Mouse (Mus musculus) limb, embryonic 15.5 days (tissue): ENCODE measurements around the gene Cd79a. TPM values are rescaled to one million over a fixed set of nuclear protein-coding genes. Genes with fewer than 3 reads are reported as not detected.

Source experiments
- ATAC-seq: fragments of 200-750 bp; cut with Nextera tagmentation; 2 replicates; pipeline ENCODE4 v1.8.0; 2017; ENCODE audit warnings: low read depth, moderate TSS enrichment; ENCODE audit not compliant: insufficient number of reproducible peaks, low FRiP score, low TSS enrichment
- H3K27ac ChIP-seq: fragments of 300-500 bp; sonication (generic); 2 replicates; pipeline ENCODE4 v1.5.1; 2015; ENCODE audit warnings: moderate library complexity, mild to moderate bottlenecking, inconsistent platforms
- H3K27me3 ChIP-seq: fragments of 300-500 bp; sonication (generic); 2 replicates; pipeline ENCODE4 v1.6.1; 2015; ENCODE audit warnings: inconsistent platforms
- H3K36me3 ChIP-seq: fragments of 300-500 bp; sonication (generic); 2 replicates; pipeline ENCODE4 v1.6.1; 2015; ENCODE audit warnings: inconsistent platforms
- H3K4me1 ChIP-seq: fragments of 300-500 bp; sonication (generic); 2 replicates; pipeline ENCODE4 v1.6.1; 2015; ENCODE audit warnings: inconsistent platforms
- H3K4me2 ChIP-seq: fragments of 300-500 bp; sonication (generic); 2 replicates; pipeline ENCODE4 v1.6.1; 2015; ENCODE audit warnings: mild to moderate bottlenecking, inconsistent platforms
- H3K4me3 ChIP-seq: fragments of 300-500 bp; sonication (generic); 2 replicates; pipeline ENCODE4 v1.5.1; 2015; ENCODE audit warnings: mild to moderate bottlenecking, inconsistent platforms
- H3K9ac ChIP-seq: fragments of 300-500 bp; sonication (generic); 2 replicates; pipeline ENCODE4 v1.6.1; 2015; ENCODE audit warnings: inconsistent platforms
- H3K9me3 ChIP-seq: fragments of 300-500 bp; sonication (generic); 2 replicates; pipeline ENCODE4 v1.6.1; 2016; ENCODE audit warnings: inconsistent platforms
- WGBS: fragments of 180-500 bp; shearing (Covaris S2); methylation state at CpG from one replicate; pipeline ENCODE4 v1.1.7; 2015; 5-methylcytosine and 5-hydroxymethylcytosine counted together
- polyA plus RNA-seq: library from polyadenylated mRNA; unstranded; fragments of >200 nt; fragmentation: Nextera tagmentation; extraction: Ambion mirVana; gene quantifications from 2 replicates; pipeline ENCODE4 v1.2.1, GENCODE M21; 2015

Gene Cd79a
- polyA plus RNA-seq, 1 experiment from 2014 or later: 0.72 TPM

DNA sequence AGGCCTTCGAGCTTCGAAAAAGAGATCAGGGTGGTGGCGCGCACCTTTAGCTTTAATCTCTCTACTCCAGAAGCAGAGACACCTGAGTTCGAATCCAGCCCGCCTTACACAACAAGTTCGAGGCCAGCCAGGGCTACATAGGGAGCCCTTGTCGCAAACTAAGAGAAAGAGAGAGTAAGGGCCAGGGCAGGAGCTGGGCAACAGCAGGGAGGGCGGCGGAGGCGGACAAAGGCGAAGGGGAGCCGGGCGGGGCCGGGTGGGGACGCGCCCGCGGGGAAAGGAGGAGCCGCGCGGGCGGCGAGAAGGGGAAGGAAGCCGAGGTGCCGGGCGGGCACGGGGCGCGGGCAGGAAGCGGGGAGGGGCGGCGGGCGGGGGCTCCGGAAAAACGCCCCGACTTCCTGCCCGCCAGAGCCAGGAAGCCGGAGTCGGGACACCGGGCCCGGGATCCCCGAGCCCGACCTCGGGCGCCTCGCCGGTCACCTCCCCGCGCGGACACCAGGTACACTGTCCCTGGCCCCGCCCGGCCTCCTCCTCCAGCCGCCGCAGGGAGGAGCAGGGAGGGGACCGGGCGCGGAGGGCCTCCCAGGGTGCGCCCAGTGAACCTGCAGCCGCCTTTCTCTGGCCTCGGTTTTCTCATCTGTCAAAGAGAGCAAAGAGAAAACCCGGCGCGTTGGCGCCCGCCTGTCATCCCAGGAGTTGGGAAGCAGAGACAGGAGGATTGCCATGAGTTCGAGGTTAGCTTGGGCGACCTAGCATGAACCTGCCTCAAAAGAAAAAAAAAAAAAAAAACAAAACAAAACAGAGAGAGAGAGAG, 5.7 kb downstream of the Cd79a start, which contains the start of gene Arhgef1:
Arhgef1 (plus strand) TSS at position 283 of the 814 bp plus-strand sequence.
- 9% methylated on average over 37 of the region's 68 CpGs for WGBS
- no peak for ATAC-seq

DNA sequence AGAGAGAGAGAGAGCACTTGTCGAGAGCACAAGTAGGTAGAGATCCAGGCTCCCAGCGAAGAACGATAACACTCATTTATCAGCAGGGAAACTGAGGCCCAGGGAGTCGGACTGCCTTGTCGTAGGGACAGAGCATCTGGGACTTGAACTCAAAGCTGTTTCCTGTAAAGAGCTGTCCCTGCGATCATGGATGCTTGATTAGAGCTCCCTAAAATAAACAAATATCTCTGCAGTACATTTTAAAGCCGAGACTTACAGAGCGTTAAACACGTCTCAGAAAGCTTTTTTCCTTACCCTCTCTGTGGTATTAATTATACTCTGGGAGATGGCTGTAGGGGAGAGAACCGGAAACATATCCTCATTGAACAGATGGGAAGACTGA, 6.3 kb downstream of the Cd79a start:
- H3K4me2 ChIP-seq: peak overlapping the region; percentile 67
- peaks cover 5% of the 10 kb centered on the region; the same call in 1 of the 2 replicates for H3K36me3 ChIP-seq
- H3K27me3 ChIP-seq: no peaks in the 10 kb centered on the region
- peak overlapping the region; percentile 91 for H3K27ac ChIP-seq
- no peaks in the 10 kb centered on the region for H3K9me3 ChIP-seq
- 26% methylated on average over 10 of the region's 10 CpGs for WGBS
- H3K4me1 ChIP-seq: peaks cover 51% of the 10 kb centered on the region
- no peak for ATAC-seq
- peak overlapping the region; percentile 80 for H3K4me3 ChIP-seq
- H3K9ac ChIP-seq: no peak overlapping the region; the same call in 1 of the 2 replicates

More for the DNA sequence above, 5.7 kb downstream of the Cd79a start, which contains the start of gene Arhgef1:
- peaks cover 48% of the 10 kb centered on the region for H3K4me1 ChIP-seq
- H3K4me3 ChIP-seq: peak within 1 kb of the TSS; percentile 80
- H3K27me3 ChIP-seq: no peaks in the 10 kb centered on the region
- H3K9ac ChIP-seq: peak within 1 kb of the TSS; percentile 79
- H3K9me3 ChIP-seq: no peaks in the 10 kb centered on the region
- peak within 1 kb of the TSS; percentile 67 for H3K4me2 ChIP-seq
- H3K36me3 ChIP-seq: no peaks in the 10 kb centered on the region
- peak within 1 kb of the TSS; percentile 91 for H3K27ac ChIP-seq

GRCm38 (mm10) chr7:24904070-24904483, 6.9 kb downstream of the Cd79a start:
- H3K27me3 ChIP-seq: no peaks in the 10 kb centered on the region
- peaks cover 53% of the 10 kb centered on the region for H3K4me1 ChIP-seq
- H3K36me3 ChIP-seq: peaks cover 12% of the 10 kb centered on the region; the same call in 1 of the 2 replicates
- ATAC-seq: peak; percentile 93
- H3K9me3 ChIP-seq: no peaks in the 10 kb centered on the region
- peak overlapping the region; percentile 91 for H3K27ac ChIP-seq
- WGBS: under 1% methylated on average over 30 of the region's 30 CpGs
- peak overlapping the region; percentile 67 for H3K4me2 ChIP-seq
- peak overlapping the region; percentile 61 for H3K9ac ChIP-seq
- H3K4me3 ChIP-seq: peak overlapping the region; percentile 80

DNA sequence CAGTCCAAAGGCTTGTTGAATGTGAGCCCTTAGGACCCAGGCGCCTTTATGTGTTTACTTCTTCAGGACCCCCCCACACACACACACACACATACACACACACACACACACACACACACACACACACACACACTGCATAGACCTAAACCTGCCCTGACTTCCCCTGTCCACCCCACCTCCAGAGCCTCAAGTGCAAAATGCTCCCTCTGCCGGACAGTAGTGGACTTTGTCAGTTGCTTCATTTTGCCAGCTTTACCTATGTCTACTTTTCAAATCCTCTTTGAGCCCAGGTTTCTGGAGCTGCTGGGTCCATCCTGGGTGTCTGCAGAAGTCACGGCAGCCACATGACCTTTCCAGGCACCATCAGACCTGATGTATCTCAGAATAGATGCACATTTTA, 7.8 kb downstream of the Cd79a start:
- Histone ChIP-seq H3K36me3 (peaks cover 18% of the 10 kb centered on the region; the same call in 1 of the 2 replicates), H3K9me3 (no peaks in the 10 kb centered on the region), H3K9ac (peak overlapping the region; percentile 61), H3K27ac (peak overlapping the region; percentile 84), H3K4me3 (peak overlapping the region; percentile 80), H3K27me3 (no peaks in the 10 kb centered on the region), H3K4me1 (peaks cover 53% of the 10 kb centered on the region), H3K4me2 (peak overlapping the region; percentile 67)
- ATAC-seq: no peak
- WGBS: 13% methylated on average over 3 of the region's 3 CpGs

DNA sequence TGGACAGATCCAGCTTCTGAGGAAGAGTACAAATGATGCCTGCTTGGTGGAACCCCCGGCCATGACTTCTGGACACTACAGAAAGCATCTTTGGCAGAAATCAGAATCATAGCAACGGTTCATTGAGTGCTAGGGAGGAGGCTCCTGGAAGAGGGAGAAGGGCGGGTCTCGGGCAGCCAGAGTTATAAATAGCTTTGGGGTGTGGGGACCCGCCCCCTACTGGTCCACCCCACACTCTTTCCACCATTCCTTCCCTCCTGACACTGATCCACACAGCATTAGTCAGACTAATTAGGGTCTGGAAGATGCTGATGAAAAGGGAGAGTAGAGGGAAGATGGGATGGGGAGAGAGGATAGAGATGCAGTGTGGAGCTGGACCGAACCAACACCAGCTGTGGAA, 9.4 kb downstream of the Cd79a start:
- Histone ChIP-seq H3K36me3 (peaks cover 29% of the 10 kb centered on the region; the same call in 1 of the 2 replicates), H3K27me3 (no peaks in the 10 kb centered on the region), H3K4me3 (peak overlapping the region; percentile 19; the same call in 1 of the 2 replicates), H3K4me2 (peak overlapping the region; percentile 32), H3K4me1 (peaks cover 53% of the 10 kb centered on the region), H3K9ac (0 out of 2 replicates have a peak overlapping the region, but pooled peaks have one; percentile 36), H3K27ac (peak overlapping the region; percentile 87), H3K9me3 (no peaks in the 10 kb centered on the region)
- no peak for ATAC-seq
- WGBS: 25% methylated on average over 6 of the region's 6 CpGs

DNA sequence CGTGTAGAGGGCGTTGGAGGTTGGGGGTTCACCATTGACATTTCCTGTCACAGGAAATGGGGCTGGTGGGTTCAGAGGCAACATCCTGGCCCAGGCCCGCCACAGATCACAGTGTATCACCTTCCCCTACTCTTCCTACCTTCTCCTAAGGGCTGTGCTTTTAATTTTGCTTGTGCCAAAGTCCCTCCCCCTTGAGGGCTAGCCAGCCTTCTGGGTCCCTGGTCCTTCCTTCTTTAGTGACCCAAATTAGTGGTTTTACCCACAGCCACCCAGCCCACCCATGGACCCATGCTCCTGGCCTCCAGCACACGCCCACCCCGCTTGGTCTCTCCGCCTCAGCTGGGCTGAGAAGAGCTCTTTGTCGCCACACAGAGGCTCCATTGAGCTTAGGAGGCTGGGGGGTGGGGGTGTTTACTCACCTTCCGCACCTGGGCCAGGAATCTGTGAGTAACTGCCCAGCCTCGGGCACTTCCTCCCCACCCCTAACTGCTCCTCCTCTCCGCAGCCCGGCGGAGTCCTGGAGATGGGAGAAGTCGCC, 10.1 kb downstream of the Cd79a start:
- H3K27me3 ChIP-seq: no peaks in the 10 kb centered on the region
- H3K4me2 ChIP-seq: peak overlapping the region; percentile 32
- peaks cover 36% of the 10 kb centered on the region for H3K36me3 ChIP-seq
- peak overlapping the region; percentile 36; the same call in 1 of the 2 replicates for H3K9ac ChIP-seq
- peak; percentile 57 for ATAC-seq
- H3K27ac ChIP-seq: peak overlapping the region; percentile 87
- H3K9me3 ChIP-seq: no peaks in the 10 kb centered on the region
- peaks cover 47% of the 10 kb centered on the region for H3K4me1 ChIP-seq
- peak overlapping the region; percentile 21; the same call in 1 of the 2 replicates for H3K4me3 ChIP-seq
- 17% methylated on average over 13 of the region's 13 CpGs for WGBS

DNA sequence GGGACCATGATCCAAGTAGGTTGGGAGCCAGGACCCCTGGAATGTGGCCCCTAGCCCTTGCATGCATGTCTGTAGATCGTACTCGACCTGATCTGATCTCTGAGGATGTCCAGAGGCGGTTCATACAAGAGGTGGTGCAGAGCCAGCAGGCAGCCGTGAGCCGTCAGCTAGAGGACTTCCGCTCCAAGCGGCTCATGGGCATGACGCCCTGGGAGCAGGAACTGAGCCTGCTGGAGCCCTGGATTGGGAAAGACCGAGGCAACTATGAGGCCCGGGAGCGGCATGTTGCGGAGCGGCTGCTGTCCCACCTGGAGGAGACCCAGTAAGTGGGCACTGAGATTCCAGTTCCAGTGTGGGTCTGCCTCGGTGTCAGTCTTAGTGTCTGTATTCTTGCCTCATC, 15.3 kb downstream of the Cd79a start:
- no peak overlapping the region for H3K27ac ChIP-seq
- 95% methylated on average over 14 of the region's 14 CpGs for WGBS
- no peak for ATAC-seq
- peaks cover 60% of the 10 kb centered on the region for H3K36me3 ChIP-seq
- no peak overlapping the region for H3K4me3 ChIP-seq
- no peaks in the 10 kb centered on the region for H3K27me3 ChIP-seq
- no peak overlapping the region for H3K9ac ChIP-seq
- no peak overlapping the region for H3K4me2 ChIP-seq
- no peaks in the 10 kb centered on the region for H3K9me3 ChIP-seq
- peaks cover 9% of the 10 kb centered on the region for H3K4me1 ChIP-seq

- Histone ChIP-seq H3K36me3 (peaks cover 73% of the 10 kb centered on the region), H3K4me2 (no peak overlapping the region), H3K9me3 (no peaks in the 10 kb centered on the region), H3K4me1 (no peaks in the 10 kb centered on the region), H3K9ac (no peak overlapping the region), H3K27ac (no peak overlapping the region), H3K27me3 (no peaks in the 10 kb centered on the region), H3K4me3 (no peak overlapping the region)
- peak; percentile 28; the same call in 1 of the 2 replicates for ATAC-seq
- 91% methylated on average over 20 of the region's 20 CpGs for WGBS
Measured at GRCm38 (mm10) chr7:24918763-24919323, 21.7 kb downstream of the Cd79a start.

DNA sequence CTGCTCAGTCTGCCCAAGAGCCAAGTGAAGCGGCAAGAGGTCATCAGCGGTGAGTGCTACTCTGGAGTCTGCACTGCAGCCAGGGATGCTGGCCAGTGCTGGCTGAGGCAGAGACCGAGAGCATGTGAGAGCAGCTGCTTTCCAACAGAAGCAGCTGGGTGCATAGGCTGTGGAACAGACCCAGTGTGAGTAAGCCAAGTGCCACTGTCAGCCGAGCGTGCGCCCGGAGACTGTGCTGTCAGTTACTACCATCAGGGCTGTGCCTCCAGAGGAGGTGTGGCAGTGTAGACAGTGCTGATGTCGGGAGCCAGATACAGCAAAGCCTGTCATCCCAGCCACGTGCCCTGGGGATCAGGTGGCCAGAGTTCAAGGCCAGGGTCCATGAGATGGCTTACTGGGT, 22.5 kb downstream of the Cd79a start:
- Histone ChIP-seq H3K4me3 (no peak overlapping the region), H3K4me1 (no peaks in the 10 kb centered on the region), H3K27ac (no peak overlapping the region), H3K36me3 (peaks cover 82% of the 10 kb centered on the region), H3K9ac (no peak overlapping the region), H3K4me2 (no peak overlapping the region), H3K27me3 (no peaks in the 10 kb centered on the region), H3K9me3 (no peaks in the 10 kb centered on the region)
- 85% methylated on average over 9 of the region's 9 CpGs for WGBS
- no peak for ATAC-seq

- Histone ChIP-seq H3K27ac (no peak overlapping the region), H3K36me3 (peaks cover 23% of the 10 kb centered on the region)
Measured at GRCm38 (mm10) chr7:24930475-24930874, 33.3 kb downstream of the Cd79a start.

DNA sequence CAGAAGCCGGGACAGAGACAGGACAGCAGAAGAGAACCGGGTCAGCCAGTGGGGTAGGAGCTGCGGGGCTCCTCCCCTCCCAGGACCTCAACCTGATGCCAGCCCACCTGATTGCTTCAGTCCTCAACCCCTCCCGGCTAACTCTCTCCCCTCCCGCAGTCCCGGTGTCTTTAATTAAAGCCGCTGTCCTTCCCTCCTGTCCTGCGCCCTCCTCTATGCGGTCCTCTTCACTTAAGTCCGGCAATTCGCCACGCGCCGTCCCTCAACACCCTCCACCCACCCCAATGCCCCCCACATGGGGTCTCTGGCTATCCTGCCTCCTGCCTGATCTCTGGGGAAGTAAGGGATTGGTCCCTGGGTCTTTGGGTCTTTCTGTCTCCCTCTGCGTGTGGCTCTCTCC, 34.5 kb downstream of the Cd79a start:
- H3K9me3 ChIP-seq: no peaks in the 10 kb centered on the region
- H3K9ac ChIP-seq: no peak overlapping the region
- 3% methylated on average over 15 of the region's 15 CpGs for WGBS

More at GRCm38 (mm10) chr7:24930475-24930874, 33.3 kb downstream of the Cd79a start:
- no peak for ATAC-seq
- Histone ChIP-seq H3K27me3 (peaks cover 83% of the 10 kb centered on the region), H3K4me3 (no peak overlapping the region), H3K9me3 (no peaks in the 10 kb centered on the region), H3K4me2 (no peak overlapping the region), H3K9ac (no peak overlapping the region), H3K4me1 (peaks cover 10% of the 10 kb centered on the region)
- WGBS: 59% methylated on average over 6 of the region's 6 CpGs

More for the DNA sequence above, 34.5 kb downstream of the Cd79a start:
- Histone ChIP-seq H3K27me3 (peaks cover 95% of the 10 kb centered on the region), H3K27ac (no peak overlapping the region), H3K4me1 (peaks cover 10% of the 10 kb centered on the region), H3K36me3 (peaks cover 11% of the 10 kb centered on the region), H3K4me2 (no peak overlapping the region), H3K4me3 (no peak overlapping the region)
- no peak for ATAC-seq
